Mouse (Mus musculus) urinary bladder, postnatal 36 days (tissue): ENCODE results near the gene Olfr862.

Experiments
- DNase-seq, 2 experiments: peaks; one replicate each; pipeline ENCODE4 v3.0.0; 2022; ENCODE audit warnings: low spot score in 2 of 2, mixed read lengths in 1 of 2

The Olfr862 gene

GRCm38 (mm10) chr9:19887904-19888303, at the start of gene Olfr862:
Gene Olfr862, minus strand, starts transcription at chr9:19888004.
- DNase-seq: no peak

GRCm38 (mm10) chr9:19916565-19916964, 28.8 kb upstream of the Olfr862 start, which contains the start of gene Olfr77:
Gene Olfr77, plus strand, starts transcription at chr9:19916865.
- DNase-seq: no peak

DNA sequence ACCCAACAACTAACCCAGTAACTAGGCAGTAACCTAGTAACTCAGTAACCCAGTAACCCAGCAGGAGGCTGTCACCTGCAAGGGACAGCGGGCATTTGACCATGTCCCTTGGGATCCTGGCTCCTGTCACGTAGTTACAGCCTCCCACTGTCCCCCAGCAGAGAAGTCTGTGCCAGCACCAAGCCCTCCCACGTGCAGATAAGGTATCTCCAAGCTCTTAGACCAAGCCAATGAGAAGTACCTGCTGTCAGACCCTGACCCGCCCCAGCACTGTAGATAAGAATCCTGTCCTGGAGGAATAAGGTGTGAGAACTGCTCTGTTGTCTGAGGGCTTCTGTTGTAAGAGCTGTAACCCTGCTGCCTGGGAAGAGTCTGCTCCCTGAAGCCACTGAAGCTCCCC, 23.4 kb upstream of the Olfr862 start:
- DNase-seq: no peak

DNA sequence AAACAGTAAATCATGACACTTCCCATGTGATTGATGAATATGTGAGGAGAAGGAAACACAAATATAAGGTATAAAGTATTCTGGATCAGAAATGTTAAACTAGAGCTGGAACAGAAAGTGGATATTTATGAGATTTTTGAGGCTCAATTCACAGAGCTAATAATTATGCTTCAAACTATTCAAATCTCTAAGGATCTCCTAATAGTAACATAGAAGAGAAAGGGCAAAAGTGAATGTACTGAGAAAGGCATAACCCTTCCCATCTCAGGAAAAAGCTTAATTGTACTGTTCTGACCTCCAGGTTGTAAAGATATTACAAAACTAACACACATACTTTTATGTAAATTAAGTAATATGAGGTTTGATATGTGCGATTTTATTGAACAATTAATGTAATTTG, 38.2 kb downstream of the Olfr862 start, which contains the start of gene Olfr860:
Gene Olfr860 (minus strand): TSS at position 101 of the 400 bp plus-strand sequence.
- no peak for DNase-seq
